Mouse (Mus musculus) small intestine, adult 2 months (tissue): ENCODE results near the gene Tas2r144.

Experiments
- CTCF ChIP-seq: fragments of 200-500 bp; IDR thresholded peaks from 2 replicates; pipeline ENCODE4 v1.5.1; 2012; ENCODE audit warnings: low read depth, mild to moderate bottlenecking, control low read depth, inconsistent platforms, low read length, moderate library complexity, mixed read lengths; ENCODE audit not compliant: insufficient replicate concordance, insufficient read length; ENCODE audit errors: extremely low read depth
- POLR2A ChIP-seq: fragments of 200-500 bp; IDR thresholded peaks from 2 replicates; pipeline ENCODE4 v1.6.1; 2012; ENCODE audit warnings: low read depth, mild to moderate bottlenecking, control low read depth, inconsistent platforms, low read length, moderate library complexity

- TF ChIP-seq POLR2A, result no peak
- no peak for TF ChIP-seq CTCF
Measured at GRCm38 (mm10) chr6:42237276-42237805, 22.2 kb downstream of the Tas2r144 start.
